Mouse (Mus musculus) left cerebral cortex, adult 8-10 months (tissue): ENCODE data around the gene Lbhd1. TPM values are rescaled to one million over a fixed set of nuclear protein-coding genes. Genes with fewer than 3 reads are reported as not detected.
"Not testable (repeated sequence)": the region's sequence is repeated elsewhere in the genome, so short reads cannot be mapped to it uniquely, and the experiment has no call there.

ENCODE experiments used
- DNase-seq, 2 experiments: peaks; one replicate each; pipeline ENCODE4 v3.0.0; 2022; ENCODE audit warnings: low spot score in 2 of 2
- total RNA-seq, 4 experiments: library from RNA; stranded (reverse); gene quantifications; 2 replicates each; pipeline ENCODE4 v1.2.4; 2022

Lbhd1 gene
- total RNA-seq, 4 experiments from 2014 or later, result 4.7 to 9.0 (median 6.3) TPM

GRCm38 (mm10) chr19:8871267-8872186 is 12.0 kb upstream of the Lbhd1 start, which contains the start of gene Ubxn1:
Gene Ubxn1 (plus strand): TSS chr19:8871496.
- peak; percentile 97 to 98 for DNase-seq

GRCm38 (mm10) chr19:8872266-8872840 is 11.2 kb upstream of the Lbhd1 start:
- DNase-seq, result no peak

- DNase-seq, result no peak
Observed at GRCm38 (mm10) chr19:8875031-8875430, 8.5 kb upstream of the Lbhd1 start.

GRCm38 (mm10) chr19:8880311-8881033 is 3.1 kb upstream of the Lbhd1 start, which contains the start of gene Uqcc3:
Gene Uqcc3 (minus strand): TSS chr19:8880923.
- DNase-seq, result peak; percentile 82 to 89

GRCm38 (mm10) chr19:8881034-8881392 is 2.5 kb upstream of the Lbhd1 start:
- DNase-seq, result no peak

- DNase-seq, result no peak
Observed at GRCm38 (mm10) chr19:8886916-8887584, 3.5 kb downstream of the Lbhd1 start.

- DNase-seq, result no peak
Observed at GRCm38 (mm10) chr19:8887585-8888463, 4.3 kb downstream of the Lbhd1 start.

- peak; percentile 87 to 91 for DNase-seq
Observed at GRCm38 (mm10) chr19:8888511-8889385, 5.2 kb downstream of the Lbhd1 start, which contains the start of the genes 1810009A15Rik and Gm49416. Gene 1810009A15Rik (plus strand): TSS chr19:8888853. Gene Gm49416 (plus strand): TSS chr19:8888926.

GRCm38 (mm10) chr19:8892829-8893766 is 9.6 kb downstream of the Lbhd1 start, which contains the start of gene Ints5:
Gene Ints5 (plus strand): TSS chr19:8893005.
- peak; percentile 71 to 79 for DNase-seq

GRCm38 (mm10) chr19:8895397-8895960 is 11.9 kb downstream of the Lbhd1 start:
- DNase-seq, result no peak

- DNase-seq, result not testable (repeated sequence)
Observed at GRCm38 (mm10) chr19:8896231-8896630, 12.7 kb downstream of the Lbhd1 start.

GRCm38 (mm10) chr19:8897211-8897864 is 13.8 kb downstream of the Lbhd1 start:
- DNase-seq, result not testable (repeated sequence)

GRCm38 (mm10) chr19:8897865-8898495 is 14.4 kb downstream of the Lbhd1 start, which contains the start of gene Ganab:
Gene Ganab (plus strand): TSS chr19:8898071.
- peak; percentile 83 to 96 for DNase-seq

- DNase-seq, result no peak
Observed at GRCm38 (mm10) chr19:8898576-8898975, 15.0 kb downstream of the Lbhd1 start.

- no peak for DNase-seq
Observed at GRCm38 (mm10) chr19:8899079-8899478, 15.5 kb downstream of the Lbhd1 start.

- no peak for DNase-seq
Observed at GRCm38 (mm10) chr19:8903412-8903811, 19.9 kb downstream of the Lbhd1 start.
